Mouse (Mus musculus): ENCODE measurements around the gene Trpc1.

- TF ChIP-seq POLR2A (IDR thresholded peaks at IDR 0.05; ENCODE audit: control insufficient read depth in 1 of 2, insufficient read depth in 1 of 2, low read depth in 1 of 2, low read length in 2 of 2, poor library complexity in 1 of 2) (no peak), MXI1 (IDR thresholded peaks at IDR 0.05; ENCODE audit: low read depth, low read length) (no peak), CTCF (IDR thresholded peaks at IDR 0.05 in 2 of 3, conservative IDR thresholded peaks at IDR 0.05 in 1 of 3; ENCODE audit: control insufficient read depth in 1 of 3, insufficient read depth in 1 of 3, low read depth in 2 of 3, low read length in 3 of 3, poor library complexity in 1 of 3, severe bottlenecking in 1 of 3) (no peak), ELF1 (IDR thresholded peaks at IDR 0.05; ENCODE audit: low read depth, low read length) (no peak), USF1 (IDR thresholded peaks at IDR 0.05; ENCODE audit: low read depth, low read length) (no peak), SIN3A (IDR thresholded peaks at IDR 0.05; ENCODE audit: low read length) (no peak)
These were observed 33.6 kb upstream of the Trpc1 start for GRCm38 (mm10) chr9:95783646-95784293.

Data from MEL (cell line).